Mouse (Mus musculus) lung, embryonic 14.5 days (tissue): ENCODE data around the gene Olfr1366. TPM values are rescaled to one million over a fixed set of nuclear protein-coding genes. Genes with fewer than 3 reads are reported as not detected.

Source experiments
- ATAC-seq: fragments of 200-750 bp; cut with Nextera tagmentation; 2 replicates; pipeline ENCODE4 v1.8.0; 2017; ENCODE audit warnings: mild to moderate bottlenecking, moderate TSS enrichment, moderate library complexity; ENCODE audit not compliant: insufficient read depth
- DNase-seq: peaks from one replicate; pipeline ENCODE4 v3.0.0-alpha.2; 2015
- H3K27ac ChIP-seq: fragments of 300-500 bp; sonication (generic); 2 replicates; pipeline ENCODE4 v1.5.1; 2014; ENCODE audit warnings: low read depth, mild to moderate bottlenecking, moderate library complexity
- H3K27me3 ChIP-seq: fragments of 300-500 bp; sonication (generic); 2 replicates; pipeline ENCODE4 v1.6.1; 2014; ENCODE audit warnings: low read length, control low read depth; ENCODE audit not compliant: insufficient read depth
- H3K36me3 ChIP-seq: fragments of 300-500 bp; sonication (generic); 2 replicates; pipeline ENCODE4 v1.6.1; 2014; ENCODE audit warnings: control low read depth; ENCODE audit not compliant: insufficient read depth
- H3K4me1 ChIP-seq: fragments of 300-500 bp; sonication (generic); 2 replicates; pipeline ENCODE4 v1.6.1; 2014; ENCODE audit warnings: antibody characterized with exemption, control low read depth; ENCODE audit not compliant: insufficient read depth
- H3K4me2 ChIP-seq: fragments of 300-500 bp; sonication (generic); 2 replicates; pipeline ENCODE4 v1.6.1; 2014; ENCODE audit warnings: mild to moderate bottlenecking
- H3K4me3 ChIP-seq: fragments of 300-500 bp; sonication (generic); 2 replicates; pipeline ENCODE4 v1.5.1; 2014; ENCODE audit warnings: low read depth, low read length
- H3K9ac ChIP-seq: fragments of 300-500 bp; sonication (generic); 2 replicates; pipeline ENCODE4 v1.6.1; 2014
- H3K9me3 ChIP-seq: fragments of 300-500 bp; sonication (generic); 2 replicates; pipeline ENCODE4 v1.6.1; 2016; ENCODE audit warnings: low read depth, low read length, control low read depth
- CTCF ChIP-seq: IDR thresholded peaks from 2 replicates; pipeline ENCODE4 v1.5.1; 2016; ENCODE audit warnings: antibody characterized with exemption, low read depth
- WGBS: fragments of 180-500 bp; shearing (Covaris S2); extraction: QIAGEN DNeasy Blood & Tissue Kit; methylation state at CpG from one replicate; pipeline ENCODE4 v1.1.7; 2014; 5-methylcytosine and 5-hydroxymethylcytosine counted together
- polyA plus RNA-seq: library from polyadenylated mRNA; unstranded; fragments of >200 nt; fragmentation: Nextera tagmentation; extraction: Ambion mirVana; gene quantifications from 2 replicates; pipeline ENCODE4 v1.2.1, GENCODE M21; 2014

Gene Olfr1366
- 0.14 and 0.41 TPM in 2 replicates for polyA plus RNA-seq

DNA sequence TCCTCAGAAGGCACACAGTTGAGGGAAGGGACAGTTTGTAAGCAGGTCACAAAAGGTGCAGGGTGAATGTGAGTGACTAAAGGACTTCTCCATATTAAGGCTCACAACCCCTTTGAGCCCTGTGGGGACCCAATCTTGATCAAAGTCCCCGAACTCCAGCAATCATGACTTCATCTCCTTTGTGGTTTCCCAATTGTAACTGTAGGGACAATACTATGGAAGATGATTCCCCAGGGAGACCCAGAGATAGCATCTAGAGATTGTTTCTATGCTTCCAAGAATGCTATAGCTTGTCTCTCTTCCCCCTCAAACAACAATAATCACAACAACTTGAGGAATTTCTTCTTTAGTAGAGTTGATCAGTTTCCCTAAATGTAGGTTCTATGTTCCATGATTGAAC is at the start of gene Olfr1366:
TSS of gene Olfr1366 (minus strand) at position 101 of the 400 bp plus-strand sequence.
- DNase-seq: no peak
- Histone ChIP-seq H3K9me3 (no peaks in the 10 kb centered on the region), H3K36me3 (no peaks in the 10 kb centered on the region), H3K27ac (no peak within 1 kb of the TSS), H3K4me1 (no peaks in the 10 kb centered on the region), H3K9ac (no peak within 1 kb of the TSS), H3K4me2 (no peak within 1 kb of the TSS), H3K4me3 (no peak within 1 kb of the TSS), H3K27me3 (no peaks in the 10 kb centered on the region)
- no peak for TF ChIP-seq CTCF
- no peak for ATAC-seq
- 85% methylated on average over 1 of the region's 1 CpGs for WGBS

DNA sequence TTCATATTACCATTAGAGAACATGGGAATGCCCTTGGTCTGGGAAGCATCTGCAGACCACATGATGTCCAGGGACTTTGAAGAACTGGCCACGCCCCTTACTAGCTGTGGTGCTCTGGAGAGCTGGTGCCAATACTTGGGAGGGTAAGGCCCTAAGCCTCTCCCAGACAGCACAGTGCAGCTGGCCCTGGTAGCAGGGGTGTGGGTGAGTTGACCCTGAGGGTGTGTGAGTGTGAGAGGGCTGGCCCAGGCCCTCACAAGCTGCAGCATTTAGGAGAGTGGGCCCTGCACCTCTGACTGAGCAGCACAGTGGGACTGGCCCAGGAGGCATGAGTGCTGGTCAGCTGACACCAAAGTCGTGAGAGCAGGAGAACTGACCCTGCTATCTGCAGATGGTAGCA is 49.0 kb upstream of the Olfr1366 start:
- ATAC-seq (no peak), DNase-seq (no peak)
- no peak overlapping the region for H3K27ac ChIP-seq
- no peaks in the 10 kb centered on the region for H3K27me3 ChIP-seq
- no peak for TF ChIP-seq CTCF
- H3K4me2 ChIP-seq: no peak overlapping the region
- peaks cover 3% of the 10 kb centered on the region; the same call in 1 of the 2 replicates for H3K9me3 ChIP-seq
- H3K9ac ChIP-seq: no peak overlapping the region
- no peaks in the 10 kb centered on the region for H3K4me1 ChIP-seq
- H3K4me3 ChIP-seq: no peak overlapping the region
- H3K36me3 ChIP-seq: no peaks in the 10 kb centered on the region
- WGBS: 57% methylated on average over 2 of the region's 2 CpGs

DNA sequence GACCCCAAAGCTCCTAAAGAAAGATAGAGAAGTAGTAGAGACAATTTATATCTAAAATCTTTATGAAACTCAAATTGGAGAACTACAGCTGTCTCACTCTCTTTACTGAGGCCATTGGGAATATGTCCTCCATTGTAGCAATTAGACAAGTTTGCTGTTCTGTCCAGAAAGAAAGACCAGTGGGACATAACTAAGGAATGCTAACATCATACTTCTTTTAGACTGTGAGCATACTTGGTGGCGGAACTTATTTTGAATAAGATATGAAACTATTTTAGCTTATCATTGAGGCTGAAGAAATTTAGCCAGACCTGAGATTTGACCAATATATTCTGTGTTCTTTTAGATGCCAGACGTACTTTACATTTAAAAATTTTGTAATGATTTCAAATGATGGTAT is 39.1 kb upstream of the Olfr1366 start, which contains the start of gene Olfr1364:
TSS of gene Olfr1364 (minus strand) at position 101 of the 400 bp plus-strand sequence.
- H3K4me2 ChIP-seq: no peak within 1 kb of the TSS
- WGBS: 79% methylated on average over 2 of the region's 2 CpGs
- H3K4me1 ChIP-seq: no peaks in the 10 kb centered on the region
- no peak within 1 kb of the TSS for H3K4me3 ChIP-seq
- DNase-seq (no peak), ATAC-seq (no peak)
- H3K27ac ChIP-seq: no peak within 1 kb of the TSS
- no peak for TF ChIP-seq CTCF
- H3K36me3 ChIP-seq: no peaks in the 10 kb centered on the region
- H3K9me3 ChIP-seq: no peaks in the 10 kb centered on the region
- no peak within 1 kb of the TSS for H3K9ac ChIP-seq
- no peaks in the 10 kb centered on the region for H3K27me3 ChIP-seq

DNA sequence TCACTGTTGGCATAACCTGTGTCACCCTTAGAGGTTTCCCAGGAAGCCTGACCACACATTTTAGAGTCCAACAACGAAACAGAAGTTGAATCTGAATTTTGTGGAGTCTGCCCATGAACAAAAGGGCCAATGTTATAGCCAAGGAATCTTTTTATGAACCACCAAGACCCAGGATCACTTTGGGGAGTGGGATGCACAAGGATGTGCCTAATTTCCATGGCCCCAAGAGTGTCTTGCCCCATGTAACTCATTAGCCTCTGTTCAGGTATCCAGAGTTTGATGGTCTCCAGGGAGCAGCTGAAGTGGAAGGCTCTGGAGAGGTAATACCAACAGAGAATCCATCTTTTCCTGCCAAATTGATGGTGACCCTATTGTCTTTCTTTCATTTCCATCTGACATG is 17.2 kb upstream of the Olfr1366 start, which contains the start of gene Olfr1535:
TSS of gene Olfr1535 (minus strand) at position 101 of the 400 bp plus-strand sequence.
- Histone ChIP-seq H3K4me1 (no peaks in the 10 kb centered on the region), H3K4me3 (no peak within 1 kb of the TSS), H3K9me3 (no peaks in the 10 kb centered on the region), H3K9ac (no peak within 1 kb of the TSS), H3K36me3 (no peaks in the 10 kb centered on the region), H3K4me2 (no peak within 1 kb of the TSS), H3K27me3 (no peaks in the 10 kb centered on the region), H3K27ac (no peak within 1 kb of the TSS)
- DNase-seq (no peak), ATAC-seq (no peak)
- 36% methylated on average over 1 of the region's 1 CpGs for WGBS
- no peak for TF ChIP-seq CTCF

DNA sequence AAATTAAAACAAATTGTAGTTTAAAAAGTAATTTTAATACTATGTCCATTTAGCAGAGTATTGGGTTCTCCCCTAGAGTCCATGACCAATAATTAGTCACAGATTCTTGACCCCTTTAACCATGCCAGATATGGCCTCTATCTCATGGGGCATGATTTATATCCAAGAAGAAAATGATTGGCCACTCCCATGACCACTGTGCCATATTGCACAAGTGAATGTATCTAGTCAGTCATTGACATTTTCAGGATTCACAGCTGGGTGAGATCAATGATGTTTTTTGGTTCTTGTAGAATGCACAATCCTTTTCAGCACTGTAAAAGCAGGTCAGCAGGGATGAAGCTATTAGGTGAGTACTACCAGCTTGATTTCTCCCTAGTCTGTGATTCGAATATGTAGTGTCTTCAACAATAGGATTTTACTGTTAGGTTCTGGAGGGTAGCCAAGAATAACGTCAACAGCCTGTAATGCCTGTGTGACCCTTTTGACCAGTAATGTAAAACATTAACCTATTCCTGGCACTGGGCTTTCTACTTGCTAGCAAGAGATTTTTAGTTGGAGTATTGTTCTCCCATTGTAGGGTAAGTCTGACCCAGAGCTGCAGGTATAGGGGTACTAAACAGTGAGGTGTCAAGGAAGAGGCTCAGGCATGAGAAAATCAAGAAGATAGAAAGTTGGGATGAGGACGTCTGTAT is 8.0 kb upstream of the Olfr1366 start:
- H3K27ac ChIP-seq: no peak overlapping the region
- DNase-seq (peak; percentile 26), ATAC-seq (no peak)
- H3K36me3 ChIP-seq: no peaks in the 10 kb centered on the region
- H3K9me3 ChIP-seq: no peaks in the 10 kb centered on the region
- no peak overlapping the region for H3K9ac ChIP-seq
- no peak overlapping the region for H3K4me2 ChIP-seq
- WGBS: 34% methylated on average over 3 of the region's 3 CpGs
- no peak for TF ChIP-seq CTCF
- H3K27me3 ChIP-seq: no peaks in the 10 kb centered on the region
- no peaks in the 10 kb centered on the region for H3K4me1 ChIP-seq
- H3K4me3 ChIP-seq: no peak overlapping the region

DNA sequence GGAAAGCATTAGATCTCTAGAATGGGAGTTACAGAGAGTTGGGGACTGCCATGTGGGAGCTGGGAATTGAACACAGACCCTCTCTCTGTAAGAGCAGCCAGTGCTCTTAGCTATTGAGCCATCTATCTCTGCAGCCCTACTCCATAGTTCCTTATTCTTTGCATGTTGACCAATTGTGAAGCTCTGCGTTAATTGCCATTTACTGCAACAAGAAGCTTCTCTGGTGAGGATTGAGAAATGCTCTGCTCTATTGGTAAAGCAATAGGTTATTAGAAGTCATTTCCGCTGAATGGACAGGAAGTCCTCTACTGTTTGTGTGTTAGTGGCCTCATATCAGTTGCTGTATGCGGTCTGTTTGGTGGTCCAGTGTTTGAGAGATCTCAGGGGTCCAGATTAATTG is 6.9 kb upstream of the Olfr1366 start:
- H3K9me3 ChIP-seq: no peaks in the 10 kb centered on the region
- H3K4me1 ChIP-seq: no peaks in the 10 kb centered on the region
- H3K9ac ChIP-seq: no peak overlapping the region
- TF ChIP-seq CTCF: no peak
- H3K4me3 ChIP-seq: no peak overlapping the region
- H3K4me2 ChIP-seq: no peak overlapping the region
- ATAC-seq: no peak
- no peak overlapping the region for H3K27ac ChIP-seq
- no peaks in the 10 kb centered on the region for H3K36me3 ChIP-seq
- WGBS: 87% methylated on average over 3 of the region's 3 CpGs
- DNase-seq: no peak
- no peaks in the 10 kb centered on the region for H3K27me3 ChIP-seq

DNA sequence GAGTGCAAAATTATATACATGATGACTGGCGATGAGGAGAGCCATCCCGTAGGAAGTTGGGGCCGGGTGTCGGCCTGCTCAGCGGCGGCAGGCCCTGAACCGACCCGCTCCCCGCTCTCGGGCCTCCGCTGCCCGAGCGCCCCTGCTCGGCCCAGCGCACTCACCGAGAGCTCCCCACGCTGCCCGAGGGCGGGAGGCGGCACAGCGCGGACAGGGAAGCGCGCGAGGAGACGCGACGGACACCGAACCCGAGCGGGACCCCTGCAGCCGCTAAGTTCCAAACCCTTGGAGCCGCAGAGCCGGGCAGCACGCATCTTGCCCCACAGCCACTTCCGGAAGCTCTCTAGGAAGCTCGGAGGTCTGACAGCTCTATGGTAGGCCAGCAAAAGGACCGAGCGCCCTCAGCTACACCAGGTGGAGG is 11.8 kb downstream of the Olfr1366 start, which contains the start of gene Zkscan8:
TSS of gene Zkscan8 (minus strand) at position 340 of the 421 bp plus-strand sequence.
- Histone ChIP-seq H3K9ac (peak within 1 kb of the TSS; percentile 97), H3K9me3 (no peaks in the 10 kb centered on the region), H3K4me1 (peaks cover 6% of the 10 kb centered on the region), H3K36me3 (peaks cover 13% of the 10 kb centered on the region), H3K27ac (peak within 1 kb of the TSS; percentile 97), H3K4me3 (peak within 1 kb of the TSS; percentile 83), H3K4me2 (peak within 1 kb of the TSS; percentile 63), H3K27me3 (no peaks in the 10 kb centered on the region)
- 0% methylated on average over 39 of the region's 39 CpGs for WGBS
- no peak for TF ChIP-seq CTCF
- DNase-seq (peak; percentile 94), ATAC-seq (peak; percentile 99)
